Mouse (Mus musculus) CD4-positive, CD25-positive, alpha-beta regulatory T cell, adult 4 months (primary cell): Measurements from ENCODE around the gene Abcd3. TPM values are rescaled to one million over a fixed set of nuclear protein-coding genes. Genes with fewer than 3 reads are reported as not detected.
A peak's percentile ranks its signal among the peaks of the same experiment; 100 is the strongest.
"Not testable (repeated sequence)": the region's sequence is repeated elsewhere in the genome, so short reads cannot be mapped to it uniquely, and the experiment has no call there.

Source experiments
- ATAC-seq: one replicate; pipeline ENCODE4 v1.8.0; 2017
- polyA plus RNA-seq, 2 experiments: library from polyadenylated mRNA; unstranded; fragments of 100-300 nt; shearing (Covaris generic); gene quantifications; one replicate each; pipeline ENCODE4 v1.2.1; 2017

The Abcd3 gene
- polyA plus RNA-seq, 2 experiments from 2014 or later: 13.5 to 15.4 TPM

GRCm38 (mm10) chr3:121815549-121816235, 590 bp upstream of the Abcd3 start:
- ATAC-seq: no peak

- peak; percentile 43 for ATAC-seq
Measured at GRCm38 (mm10) chr3:121814413-121814864, 663 bp downstream of the Abcd3 start.

GRCm38 (mm10) chr3:121813834-121814233, 1.3 kb downstream of the Abcd3 start:
- no peak for ATAC-seq

- ATAC-seq: no peak
Measured at GRCm38 (mm10) chr3:121808246-121808645, 6.9 kb downstream of the Abcd3 start.

- no peak for ATAC-seq
Measured at GRCm38 (mm10) chr3:121794214-121794613, 20.9 kb downstream of the Abcd3 start.

- ATAC-seq: no peak
Measured at GRCm38 (mm10) chr3:121792246-121792645, 22.9 kb downstream of the Abcd3 start.

- ATAC-seq: no peak
Measured at GRCm38 (mm10) chr3:121790442-121790841, 24.7 kb downstream of the Abcd3 start.

- ATAC-seq: no peak
Measured at GRCm38 (mm10) chr3:121789790-121790189, 25.3 kb downstream of the Abcd3 start.

- no peak for ATAC-seq
Measured at GRCm38 (mm10) chr3:121783020-121783419, 32.1 kb downstream of the Abcd3 start.

- ATAC-seq: peak; percentile 54
Measured at GRCm38 (mm10) chr3:121777943-121778342, 37.2 kb downstream of the Abcd3 start.

GRCm38 (mm10) chr3:121773336-121773735, 41.8 kb downstream of the Abcd3 start:
- ATAC-seq: not testable (repeated sequence)

GRCm38 (mm10) chr3:121768770-121769169, 46.3 kb downstream of the Abcd3 start:
- ATAC-seq: no peak

GRCm38 (mm10) chr3:121766818-121767217, 48.3 kb downstream of the Abcd3 start:
- ATAC-seq: no peak

GRCm38 (mm10) chr3:121766048-121766447, 49.1 kb downstream of the Abcd3 start:
- ATAC-seq: no peak

- no peak for ATAC-seq
Measured at GRCm38 (mm10) chr3:121762056-121762852, 52.8 kb downstream of the Abcd3 start.

GRCm38 (mm10) chr3:121758373-121758772, 56.7 kb downstream of the Abcd3 start:
- no peak for ATAC-seq

- ATAC-seq: peak; percentile 11
Measured at GRCm38 (mm10) chr3:121755152-121755551, 60.0 kb downstream of the Abcd3 start.

- not testable (repeated sequence) for ATAC-seq
Measured at GRCm38 (mm10) chr3:121754319-121755090, 60.6 kb downstream of the Abcd3 start.

GRCm38 (mm10) chr3:121741186-121741848, 73.8 kb downstream of the Abcd3 start:
- not testable (repeated sequence) for ATAC-seq

GRCm38 (mm10) chr3:121739489-121740213, 75.5 kb downstream of the Abcd3 start:
- no peak for ATAC-seq

GRCm38 (mm10) chr3:121738742-121739342, 76.3 kb downstream of the Abcd3 start:
- ATAC-seq: no peak
